Mouse (Mus musculus): ENCODE measurements around the gene Baz1a.

- TF ChIP-seq GATA1 (IDR thresholded peaks at IDR 0.05; ENCODE audit: low read length) (no peak), TAL1 (IDR thresholded peaks at IDR 0.05; ENCODE audit: low read length) (no peak)
These were observed 46.9 kb upstream of the Baz1a start for GRCm38 (mm10) chr12:55061006-55061405.

Data from erythroblast, embryonic 14.5 days (primary cell).